ENCODE assay signal across 9 mouse cellular contexts in the genomic region with DNA sequence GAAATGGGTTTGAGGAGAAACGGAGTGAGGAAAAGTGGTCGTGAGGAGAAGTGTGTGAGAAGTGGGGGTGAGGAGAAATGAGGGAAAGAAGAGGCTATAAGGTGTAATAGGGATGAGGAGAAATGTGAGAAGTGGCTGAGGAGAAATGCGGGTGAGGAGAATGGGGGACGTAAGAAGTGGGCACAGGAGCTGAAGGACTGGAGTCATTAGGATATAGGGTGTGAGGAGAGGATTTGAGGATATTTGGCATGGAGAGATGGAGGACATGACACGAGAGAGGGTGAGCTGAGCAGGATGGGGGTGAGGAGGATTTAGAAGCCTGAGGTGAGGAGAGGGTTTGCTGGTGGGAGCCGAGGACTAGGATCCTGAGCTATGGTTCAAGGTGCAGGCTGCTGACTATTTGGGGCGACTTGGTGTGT. TPM values are rescaled to one million over a fixed set of nuclear protein-coding genes. Genes with fewer than 3 reads are reported as not detected.
DNase-seq lines count a peak whose midpoint lies in the region; ATAC-seq lines count a peak whose summit lies in the region.
"Had no signal": no experiment of that assay in that cellular context is flagged by ENCODE, and none has a peak within 500 bp of the region (broad histone marks: within the 10 kb centered on the region; RNA-seq: fewer than 3 reads in every experiment).

No protein-coding gene starts in this region.

- H3K27me3 ChIP-seq in kidney, embryonic 16.5 days (ENCODE audit: insufficient read depth, low read length): peaks cover 13% of the 10 kb centered on the region
- peaks cover 20% of the 10 kb centered on the region for H3K27me3 ChIP-seq in embryonic facial prominence, embryonic 13.5 days
- peaks cover 13% of the 10 kb centered on the region; the same call in 1 of the 2 replicates for H3K27me3 ChIP-seq in intestine, embryonic 14.5 days (replicated peaks; ENCODE audit: control insufficient read depth, insufficient read depth, low read length)
- H3K27me3 ChIP-seq in neural tube, embryonic 11.5 days (ENCODE audit: control insufficient read depth, insufficient read depth, low read length): no peaks in the 10 kb centered on the region; the same call in 1 of the 2 replicates

- H3K4me3 ChIP-seq in kidney, embryonic 16.5 days (ENCODE audit: low read length): peak overlapping the region; percentile 51
- H3K4me3 ChIP-seq in embryonic facial prominence, embryonic 13.5 days: peak overlapping the region; percentile 53
- peak overlapping the region; percentile 43 for H3K4me3 ChIP-seq in intestine, embryonic 14.5 days (ENCODE audit: low read depth, low read length)
- H3K4me3 ChIP-seq in neural tube, embryonic 11.5 days (ENCODE audit: low read depth, low read length): peak overlapping the region; percentile 36

- H3K4me1 ChIP-seq in kidney, embryonic 16.5 days (ENCODE audit: insufficient read depth, low read length): no peaks in the 10 kb centered on the region
- 0 out of 2 replicates have a peak, but pooled peaks cover 4% of the 10 kb centered on the region for H3K4me1 ChIP-seq in embryonic facial prominence, embryonic 13.5 days
- no peaks in the 10 kb centered on the region for H3K4me1 ChIP-seq in intestine, embryonic 14.5 days (replicated peaks; ENCODE audit: control insufficient read depth, insufficient read depth, low read length)
- no peaks in the 10 kb centered on the region for H3K4me1 ChIP-seq in neural tube, embryonic 11.5 days (ENCODE audit: control insufficient read depth, insufficient read depth, low read length)

- ATAC-seq in kidney, embryonic 16.5 days (ENCODE audit: low FRiP score, low TSS enrichment): peak; percentile 55
- ATAC-seq in embryonic facial prominence, embryonic 13.5 days (ENCODE audit: insufficient number of reproducible peaks, insufficient read depth, low FRiP score, low TSS enrichment, low read depth): no peak
- peak; percentile 52 for ATAC-seq in intestine, embryonic 14.5 days (replicated peaks; ENCODE audit: low FRiP score, low TSS enrichment, low read depth)
- ATAC-seq in neural tube, embryonic 11.5 days (ENCODE audit: insufficient read depth, low FRiP score, low TSS enrichment): peak; percentile 32
- no peak for ATAC-seq in inflammation-experienced regulatory T-cells, adult 6 months

- H3K4me2 ChIP-seq in kidney, embryonic 16.5 days (replicated peaks; ENCODE audit: low read depth, low read length): peak overlapping the region; percentile 78
- H3K4me2 ChIP-seq in embryonic facial prominence, embryonic 13.5 days: peak overlapping the region; percentile 84
- H3K4me2 ChIP-seq in intestine, embryonic 14.5 days (ENCODE audit: low read length): peak overlapping the region; percentile 69
- H3K4me2 ChIP-seq in neural tube, embryonic 11.5 days (ENCODE audit: low read depth): peak overlapping the region; percentile 76

- peak overlapping the region; percentile 54; the same call in 1 of the 2 replicates for H3K9ac ChIP-seq in kidney, embryonic 16.5 days (replicated peaks; ENCODE audit: low read length)
- H3K9ac ChIP-seq in embryonic facial prominence, embryonic 13.5 days: peak overlapping the region; percentile 71
- peak overlapping the region; percentile 34; the same call in 1 of the 2 replicates for H3K9ac ChIP-seq in intestine, embryonic 14.5 days (ENCODE audit: low read length)
- H3K9ac ChIP-seq in neural tube, embryonic 11.5 days (ENCODE audit: low read length): peak overlapping the region; percentile 33; the same call in 1 of the 2 replicates

- no peaks in the 10 kb centered on the region for H3K36me3 ChIP-seq in kidney, embryonic 16.5 days (ENCODE audit: insufficient read depth, low read length)
- H3K36me3 ChIP-seq in embryonic facial prominence, embryonic 13.5 days: no peaks in the 10 kb centered on the region
- no peaks in the 10 kb centered on the region for H3K36me3 ChIP-seq in intestine, embryonic 14.5 days (ENCODE audit: control insufficient read depth, insufficient read depth, low read length)
- no peaks in the 10 kb centered on the region for H3K36me3 ChIP-seq in neural tube, embryonic 11.5 days (ENCODE audit: control insufficient read depth, insufficient read depth, low read length)

- H3K9me3 ChIP-seq in kidney, embryonic 16.5 days (ENCODE audit: low read length): no peaks in the 10 kb centered on the region
- H3K9me3 ChIP-seq in embryonic facial prominence, embryonic 13.5 days: no peaks in the 10 kb centered on the region
- no peaks in the 10 kb centered on the region for H3K9me3 ChIP-seq in intestine, embryonic 14.5 days (ENCODE audit: control insufficient read depth, low read length)
- no peaks in the 10 kb centered on the region for H3K9me3 ChIP-seq in neural tube, embryonic 11.5 days (ENCODE audit: control insufficient read depth, low read length)

- WGBS in kidney, embryonic 16.5 days: 33% methylated on average over 7 of the region's 7 CpGs
- WGBS in embryonic facial prominence, embryonic 13.5 days: 33% methylated on average over 7 of the region's 7 CpGs
- WGBS in intestine, embryonic 14.5 days: 37% methylated on average over 7 of the region's 7 CpGs
- WGBS in neural tube, embryonic 11.5 days: 36% methylated on average over 7 of the region's 7 CpGs

- DNase-seq in kidney, adult 9 months: no peak
- no peak for DNase-seq in intestine, embryonic 14.5 days (ENCODE audit: low spot score)
- DNase-seq in neural tube, embryonic 11.5 days (ENCODE audit: low spot score): no peak
- no peak for DNase-seq in urinary bladder, postnatal 36 days (ENCODE audit: low spot score in 2 of 2)
- DNase-seq in spleen, postnatal 4 days (ENCODE audit: low spot score in 2 of 2): no peak

- H3K27ac ChIP-seq in kidney, embryonic 16.5 days (ENCODE audit: low read length): no peak overlapping the region
- no peak overlapping the region for H3K27ac ChIP-seq in embryonic facial prominence, embryonic 13.5 days
- no peak overlapping the region for H3K27ac ChIP-seq in intestine, embryonic 14.5 days (ENCODE audit: low read depth)
- H3K27ac ChIP-seq in neural tube, embryonic 11.5 days (ENCODE audit: low read depth, low read length): no peak overlapping the region

RNA-seq across cellular contexts. Expression of a gene that starts 0.5 kb away (rescaled TPM):
- 11.6 and 12.1 TPM in 2 replicates for polyA plus RNA-seq in kidney, embryonic 16.5 days (2015; fragmentation: Nextera tagmentation; extraction: Ambion mirVana)
- 27.3 and 28.4 TPM in 2 replicates for polyA plus RNA-seq in embryonic facial prominence, embryonic 13.5 days (2015; fragmentation: Nextera tagmentation; extraction: Ambion mirVana)
- 8.8 and 9.2 TPM in 2 replicates for polyA plus RNA-seq in intestine, embryonic 14.5 days (2014; fragmentation: Nextera tagmentation; extraction: Ambion mirVana)
- polyA plus RNA-seq in neural tube, embryonic 11.5 days (2014; fragmentation: Nextera tagmentation; extraction: Ambion mirVana): 20.6 and 25.2 TPM in 2 replicates
- polyA plus RNA-seq in inflammation-experienced regulatory T-cells, adult 6 months (2017; shearing (Covaris generic)): 1 to 10 TPM in 2 of 3 experiments, under 1 TPM in 1; 0.92 to 8.6 (median 2.0) TPM

RNA-seq across cellular contexts. Expression of a gene that starts 0.6 kb away (rescaled TPM):
- polyA plus RNA-seq in kidney, embryonic 16.5 days (2015; fragmentation: Nextera tagmentation; extraction: Ambion mirVana): not detected in 2 replicates
- polyA plus RNA-seq in embryonic facial prominence, embryonic 13.5 days (2015; fragmentation: Nextera tagmentation; extraction: Ambion mirVana): not detected in 2 replicates
- polyA plus RNA-seq in intestine, embryonic 14.5 days (2014; fragmentation: Nextera tagmentation; extraction: Ambion mirVana): not detected in 2 replicates
- not detected in 2 replicates for polyA plus RNA-seq in neural tube, embryonic 11.5 days (2014; fragmentation: Nextera tagmentation; extraction: Ambion mirVana)
- polyA plus RNA-seq in inflammation-experienced regulatory T-cells, adult 6 months (2017; shearing (Covaris generic)): not detected
- polyA plus RNA-seq: gonadal fat pad, adult 2 months had no signal

RNA-seq across cellular contexts. Expression of a gene that starts 55.5 kb away (rescaled TPM):
- polyA plus RNA-seq in kidney, embryonic 16.5 days (2015; fragmentation: Nextera tagmentation; extraction: Ambion mirVana): 63.5 and 66.3 TPM in 2 replicates
- 34.1 and 37.7 TPM in 2 replicates for polyA plus RNA-seq in embryonic facial prominence, embryonic 13.5 days (2015; fragmentation: Nextera tagmentation; extraction: Ambion mirVana)
- 54.9 and 59.7 TPM in 2 replicates for polyA plus RNA-seq in intestine, embryonic 14.5 days (2014; fragmentation: Nextera tagmentation; extraction: Ambion mirVana)
- polyA plus RNA-seq in neural tube, embryonic 11.5 days (2014; fragmentation: Nextera tagmentation; extraction: Ambion mirVana): 54.5 and 55.8 TPM in 2 replicates
- 10 to 100 TPM; 30.4 to 39.0 (median 36.3) TPM for polyA plus RNA-seq in inflammation-experienced regulatory T-cells, adult 6 months (2017; shearing (Covaris generic))

Comparison
In these comparisons a context has a peak if more than half of its experiments do, and no peak if none do; other contexts are left out.
1. ATAC-seq: peak in kidney, embryonic 16.5 days (single experiment), intestine, embryonic 14.5 days (single experiment) and neural tube, embryonic 11.5 days (single experiment); none in embryonic facial prominence, embryonic 13.5 days (single experiment) and inflammation-experienced regulatory T-cells, adult 6 months (single experiment).
2. Peak in every context shown above with its lines, with median percentiles within 50 percentile points of each other: H3K4me2 ChIP-seq, H3K4me3 ChIP-seq and H3K9ac ChIP-seq.